Mouse (Mus musculus) liver, adult (tissue): ENCODE data around the gene Icam1.

Experiments
- GATA4 ChIP-seq: IDR thresholded peaks from 2 replicates; pipeline ENCODE4 v1.6.1; 2014; ENCODE audit warnings: mild to moderate bottlenecking, low read length; ENCODE audit not compliant: insufficient replicate concordance

The Icam1 gene

GRCm38 (mm10) chr9:21010362-21010761 is 5.4 kb upstream of the Icam1 start:
- no peak for TF ChIP-seq GATA4

DNA sequence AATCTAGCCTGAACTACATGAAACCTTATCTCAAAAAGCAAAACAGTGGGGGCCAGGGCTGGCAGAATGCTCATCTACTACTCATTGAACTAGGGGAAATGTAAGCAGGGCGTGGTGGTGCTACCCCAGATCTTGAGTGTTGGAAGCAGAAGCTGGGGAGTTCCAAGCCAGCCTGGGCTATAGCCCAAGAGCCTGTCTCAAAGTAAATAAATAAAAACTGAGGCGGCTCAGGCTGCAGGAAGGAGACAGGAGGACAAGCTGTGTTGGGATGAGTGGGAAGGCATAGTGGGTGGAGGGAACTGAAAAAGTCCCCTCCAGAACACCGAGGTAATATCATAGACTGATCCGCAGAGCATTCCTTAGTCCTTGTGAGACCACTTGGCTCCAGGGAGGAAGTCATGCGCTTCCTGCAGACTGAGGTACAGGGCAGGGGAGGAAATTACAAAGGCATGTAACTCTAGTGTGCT is 3.9 kb upstream of the Icam1 start:
- no peak for TF ChIP-seq GATA4

- TF ChIP-seq GATA4, result no peak
Observed at GRCm38 (mm10) chr9:21012368-21012767, 3.4 kb upstream of the Icam1 start.

- TF ChIP-seq GATA4, result no peak; the same call in 1 of the 2 replicates
Observed at GRCm38 (mm10) chr9:21014691-21015570, 854 bp upstream of the Icam1 start.

DNA sequence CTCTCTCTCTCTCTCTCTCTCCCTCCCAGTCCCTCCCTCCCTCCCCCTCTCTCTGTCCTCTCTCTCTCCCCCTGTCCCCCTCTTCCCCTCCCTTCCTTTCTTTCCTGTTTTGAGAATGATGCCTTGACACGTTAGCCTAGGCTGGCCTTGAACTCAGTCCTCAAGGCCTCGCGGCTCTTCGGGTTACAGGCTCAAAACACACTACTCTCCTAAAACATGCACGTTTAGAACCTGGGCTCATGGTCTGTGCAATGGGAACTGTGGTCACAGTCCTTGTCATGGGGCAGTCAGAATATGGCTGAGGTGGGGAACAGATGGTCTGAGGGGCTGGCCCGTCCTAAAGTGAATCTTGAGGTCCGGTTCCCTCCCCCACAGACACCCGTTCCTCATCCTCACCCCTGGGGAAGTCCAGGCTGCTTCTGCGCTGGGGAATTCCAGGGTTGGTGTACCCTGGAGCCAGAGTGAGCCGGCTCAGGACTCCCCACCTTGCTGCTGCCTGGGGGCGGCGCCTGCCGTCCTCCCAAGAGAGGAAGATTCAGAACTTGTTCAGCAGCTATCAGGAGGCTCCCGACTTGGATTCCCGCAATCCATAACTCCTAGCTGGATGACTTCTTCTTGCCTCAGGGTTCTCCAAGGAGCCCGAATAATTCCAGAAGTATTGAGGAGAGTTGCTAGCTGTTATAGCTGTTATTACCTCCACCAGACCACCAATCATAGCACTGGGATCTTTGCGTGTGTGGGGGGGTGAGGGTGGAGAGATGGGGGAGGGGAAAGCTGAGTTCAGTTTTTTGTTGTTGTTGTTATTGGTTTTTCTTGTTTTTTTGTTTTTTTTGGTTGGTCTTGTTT is 769 bp downstream of the Icam1 start:
- no peak for TF ChIP-seq GATA4

GRCm38 (mm10) chr9:21017177-21017575 is 1.4 kb downstream of the Icam1 start:
- no peak for TF ChIP-seq GATA4

- no peak for TF ChIP-seq GATA4
Observed at GRCm38 (mm10) chr9:21018600-21018999, 2.8 kb downstream of the Icam1 start.

DNA sequence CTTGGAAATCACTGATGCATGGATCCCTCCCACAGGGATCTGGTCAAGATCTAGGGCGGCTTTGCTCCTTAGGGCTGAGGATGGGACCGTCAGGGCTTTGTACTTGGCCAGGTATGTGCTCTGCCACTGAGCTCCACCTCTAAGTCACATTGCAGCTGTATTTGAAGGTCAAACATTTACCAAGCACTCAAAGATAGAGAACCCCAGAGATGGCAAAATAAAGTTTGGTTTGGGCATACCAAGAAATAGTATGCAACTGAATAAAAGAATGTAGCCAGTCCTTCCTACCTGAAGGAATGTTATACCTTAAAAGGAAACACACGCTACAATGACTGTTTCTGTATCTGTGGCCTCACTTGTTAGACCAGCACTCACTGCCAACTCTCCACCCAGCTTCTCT is 5.6 kb downstream of the Icam1 start:
- TF ChIP-seq GATA4, result no peak

DNA sequence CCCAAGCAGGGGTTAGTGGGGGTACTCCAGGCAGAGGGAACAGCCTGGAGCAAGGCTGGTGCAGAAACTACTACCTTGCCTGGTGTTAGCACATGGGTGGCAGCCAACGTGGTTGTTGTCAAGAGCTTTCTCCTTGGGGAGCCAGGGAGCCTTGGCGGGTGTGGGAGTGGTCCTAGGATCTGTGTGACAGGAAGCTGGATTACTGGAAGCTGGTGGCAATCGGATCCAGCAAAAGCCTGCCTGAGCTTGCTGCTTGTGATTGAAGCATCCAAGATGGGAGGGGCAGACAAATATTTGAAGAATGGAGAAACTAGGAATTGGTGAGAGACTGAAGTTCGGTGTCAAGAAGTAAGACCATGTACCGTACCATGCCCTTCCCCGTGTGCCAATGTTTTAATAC is 6.5 kb downstream of the Icam1 start:
- no peak for TF ChIP-seq GATA4

- TF ChIP-seq GATA4, result no peak
Observed at GRCm38 (mm10) chr9:21022726-21023125, 6.9 kb downstream of the Icam1 start.

GRCm38 (mm10) chr9:21025258-21025810 is 9.5 kb downstream of the Icam1 start:
- TF ChIP-seq GATA4, result no peak

GRCm38 (mm10) chr9:21026849-21027248 is 11.1 kb downstream of the Icam1 start:
- no peak for TF ChIP-seq GATA4

DNA sequence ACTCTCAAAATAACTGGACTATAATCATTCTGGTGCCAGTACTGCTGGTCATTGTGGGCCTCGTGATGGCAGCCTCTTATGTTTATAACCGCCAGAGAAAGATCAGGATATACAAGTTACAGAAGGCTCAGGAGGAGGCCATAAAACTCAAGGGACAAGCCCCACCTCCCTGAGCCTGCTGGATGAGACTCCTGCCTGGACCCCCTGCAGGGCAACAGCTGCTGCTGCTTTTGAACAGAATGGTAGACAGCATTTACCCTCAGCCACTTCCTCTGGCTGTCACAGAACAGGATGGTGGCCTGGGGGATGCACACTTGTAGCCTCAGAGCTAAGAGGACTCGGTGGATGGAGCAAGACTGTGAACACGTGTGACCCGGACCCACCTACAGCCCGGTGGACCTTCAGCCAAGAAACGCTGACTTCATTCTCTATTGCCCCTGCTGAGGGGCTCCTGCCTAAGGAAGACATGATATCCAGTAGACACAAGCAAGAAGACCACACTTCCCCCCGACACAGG is 12.0 kb downstream of the Icam1 start:
- TF ChIP-seq GATA4, result no peak

DNA sequence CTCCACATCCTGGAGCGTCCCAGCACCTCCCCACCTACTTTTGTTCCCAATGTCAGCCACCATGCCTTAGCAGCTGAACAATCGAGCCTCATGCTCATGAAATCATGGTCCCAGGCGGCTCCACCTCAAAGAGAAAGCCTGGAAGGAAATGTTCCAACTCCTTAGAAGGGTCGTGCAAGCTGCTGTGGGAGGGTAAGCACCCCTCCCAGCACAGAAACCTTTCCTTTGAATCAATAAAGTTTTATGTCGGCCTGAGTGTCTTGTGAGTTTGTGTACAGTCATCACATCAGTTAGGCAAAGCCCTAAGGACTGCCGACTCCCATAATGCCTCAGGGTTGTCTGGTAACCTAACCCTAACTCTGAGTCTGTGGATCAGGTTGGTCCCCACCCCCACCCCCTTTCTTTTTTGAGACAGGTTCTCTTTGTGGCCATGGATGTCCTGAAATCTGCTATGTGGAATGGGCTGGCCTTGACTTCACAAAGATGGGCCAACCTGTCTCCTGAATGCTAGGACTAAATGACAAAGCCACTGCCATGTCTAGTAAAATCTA is 12.8 kb downstream of the Icam1 start:
- no peak for TF ChIP-seq GATA4
